Mouse (Mus musculus): ENCODE measurements around the gene Tekt3.

The Tekt3 gene

DNA sequence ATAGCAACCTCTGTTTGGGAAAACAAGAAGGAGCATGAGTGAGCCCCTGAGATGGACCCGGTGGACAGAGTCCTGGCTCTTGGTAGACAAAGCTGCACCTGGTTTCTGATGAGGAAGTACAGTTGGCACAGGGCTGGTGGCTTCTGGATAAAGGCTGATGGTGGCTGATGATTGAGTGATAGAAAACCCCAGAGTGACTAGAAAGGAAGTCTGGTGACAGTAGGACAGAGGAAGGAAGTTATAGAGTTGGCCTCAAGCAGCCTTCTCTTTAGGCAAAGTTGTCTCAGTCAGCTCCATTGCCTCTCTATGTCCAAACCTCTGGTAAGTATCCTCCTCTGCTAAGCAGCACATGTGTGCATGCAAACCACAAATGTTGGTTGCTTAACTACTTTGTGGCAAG, 1.5 kb upstream of the Tekt3 start:
- DNase-seq (ENCODE audit: low read depth, low spot score) = no peak

DNA sequence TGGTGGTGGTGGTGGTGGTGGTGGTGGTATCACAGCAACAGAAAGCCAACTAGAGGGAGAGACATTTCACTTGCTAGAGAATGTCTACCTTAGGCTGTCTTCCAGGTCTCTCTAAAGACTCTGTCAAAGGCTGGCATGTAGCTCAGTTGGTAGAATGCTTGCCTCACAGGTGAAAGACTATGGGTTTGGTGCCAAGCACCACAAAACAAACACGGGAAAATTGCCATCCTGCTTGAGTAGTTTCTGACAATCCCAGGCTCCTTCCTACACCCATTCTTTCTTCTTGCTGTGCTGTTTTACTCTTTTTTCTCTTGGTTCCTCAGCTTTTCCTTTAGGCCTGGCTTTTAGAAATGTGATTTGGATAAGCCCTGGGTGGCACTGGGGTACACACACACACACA, 5.1 kb downstream of the Tekt3 start:
- no peak for DNase-seq (ENCODE audit: low read depth, low spot score)

DNA sequence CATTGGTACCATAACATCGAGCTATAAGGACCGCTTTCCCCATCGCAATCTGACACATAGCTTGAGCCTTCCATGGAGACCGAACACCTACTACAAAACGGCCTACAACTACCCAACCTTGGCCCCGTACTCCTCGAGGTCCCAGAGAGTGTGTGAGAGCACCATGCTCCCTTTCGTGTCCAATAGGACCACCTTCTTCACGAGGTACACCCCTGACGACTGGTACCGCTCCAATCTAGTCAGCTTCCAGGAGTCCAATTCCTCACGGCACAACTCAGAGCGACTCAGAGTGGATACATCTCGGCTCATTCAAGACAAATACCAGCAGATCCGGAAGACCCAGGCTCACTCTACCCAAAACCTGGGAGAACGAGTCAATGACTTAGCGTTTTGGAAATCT, 8.6 kb downstream of the Tekt3 start:
- DNase-seq (ENCODE audit: low read depth, low spot score) = no peak

DNA sequence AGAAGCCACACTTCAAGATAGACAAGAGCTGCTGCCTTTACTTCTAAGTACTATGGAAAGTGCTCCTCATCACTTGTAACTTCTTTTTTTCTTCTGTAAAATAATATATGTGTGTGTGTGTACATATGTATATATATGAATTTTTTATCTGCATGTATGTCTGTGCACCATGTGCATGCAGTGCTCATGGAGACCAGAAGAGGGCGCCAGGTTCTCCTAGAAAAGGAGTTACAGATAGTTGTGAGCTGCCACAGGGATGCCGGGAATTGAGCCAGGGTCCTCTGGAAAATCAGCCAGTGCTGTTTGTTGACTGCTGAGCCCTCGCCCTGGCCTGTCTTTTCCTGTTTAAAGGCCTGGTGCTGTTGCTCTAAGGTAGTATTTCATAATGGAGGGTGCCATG, 23.1 kb downstream of the Tekt3 start:
- no peak for DNase-seq (ENCODE audit: low read depth, low spot score)

DNA sequence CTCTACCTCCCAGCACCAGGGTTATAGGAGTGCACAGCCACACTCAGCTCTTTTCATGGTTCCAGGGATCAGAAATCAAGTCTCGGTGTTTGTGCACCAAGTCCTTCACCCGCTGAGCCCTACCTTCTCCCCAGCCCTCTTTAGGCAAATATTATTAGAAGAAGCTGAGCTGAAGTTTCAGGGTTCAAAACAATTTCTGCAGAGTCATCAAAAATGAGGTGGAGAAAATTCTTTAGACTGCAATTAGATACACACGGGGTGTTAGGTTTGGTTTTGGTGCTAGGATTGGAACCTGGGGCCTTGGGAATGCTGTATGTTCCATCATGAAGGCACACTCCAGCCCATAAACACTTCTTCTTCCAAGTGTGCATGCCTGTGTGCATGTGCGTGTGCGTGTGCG, 27.2 kb downstream of the Tekt3 start:
- DNase-seq (ENCODE audit: low read depth, low spot score) = no peak

DNA sequence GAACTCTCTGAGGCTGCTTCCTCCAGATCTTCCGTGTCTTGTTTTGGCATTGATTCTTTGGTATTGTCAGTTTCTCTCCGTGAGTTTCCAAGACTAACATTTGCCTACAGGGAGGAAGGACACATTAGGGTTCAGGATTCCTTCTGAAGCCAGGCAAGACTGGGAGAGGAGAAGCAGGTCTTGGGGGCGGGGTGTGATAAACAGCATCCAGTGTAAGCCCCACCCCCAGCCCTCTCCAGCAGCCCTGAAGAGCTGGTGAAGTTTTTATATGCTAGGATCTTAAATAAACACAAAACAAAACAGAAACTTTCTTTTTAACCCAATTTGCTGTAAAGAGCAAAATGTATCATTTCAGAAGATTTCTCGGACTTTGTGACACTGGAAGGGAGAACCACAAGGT, 28.8 kb downstream of the Tekt3 start:
- no peak for DNase-seq (ENCODE audit: low read depth, low spot score)

DNA sequence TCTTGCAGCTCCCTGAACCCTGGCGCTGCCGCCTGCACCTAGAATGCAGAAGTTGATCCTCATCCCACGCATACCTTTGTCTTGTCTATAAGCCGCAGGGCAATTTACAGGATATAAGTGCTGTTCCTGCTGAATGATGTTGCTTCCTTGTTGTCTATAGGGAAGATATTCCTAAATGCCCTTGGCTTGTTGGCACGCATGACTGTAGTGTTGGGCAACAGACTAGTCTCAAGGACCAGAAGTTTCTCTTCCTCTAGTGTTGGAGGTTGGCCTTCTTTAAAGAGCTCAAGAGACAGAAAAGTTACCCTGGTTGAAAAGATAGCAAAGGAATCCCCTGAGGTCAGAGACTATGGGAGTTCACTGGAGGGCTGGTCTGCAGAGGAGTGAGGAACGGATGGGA, 29.5 kb downstream of the Tekt3 start:
- DNase-seq (ENCODE audit: low read depth, low spot score) = no peak

DNA sequence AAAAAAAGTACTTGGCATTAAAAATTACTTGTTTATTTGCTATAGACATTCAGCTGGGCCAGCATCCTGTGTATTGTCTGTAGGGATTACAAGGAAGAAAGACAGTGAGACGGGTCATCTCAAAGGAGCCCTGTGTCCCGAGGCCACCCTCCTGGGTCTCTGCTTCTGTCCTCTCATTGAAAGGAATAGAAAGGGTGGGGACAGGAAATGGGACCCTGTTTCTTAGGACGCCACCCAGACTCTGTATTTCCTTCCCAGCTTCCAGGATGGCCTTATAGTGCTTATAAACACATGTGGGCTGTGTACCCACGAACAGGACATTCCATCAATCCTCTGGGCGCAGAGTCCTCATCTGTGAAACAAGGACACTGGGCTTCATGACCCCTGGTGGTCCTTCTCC, 30.8 kb downstream of the Tekt3 start:
- DNase-seq (ENCODE audit: low read depth, low spot score) = no peak

DNA sequence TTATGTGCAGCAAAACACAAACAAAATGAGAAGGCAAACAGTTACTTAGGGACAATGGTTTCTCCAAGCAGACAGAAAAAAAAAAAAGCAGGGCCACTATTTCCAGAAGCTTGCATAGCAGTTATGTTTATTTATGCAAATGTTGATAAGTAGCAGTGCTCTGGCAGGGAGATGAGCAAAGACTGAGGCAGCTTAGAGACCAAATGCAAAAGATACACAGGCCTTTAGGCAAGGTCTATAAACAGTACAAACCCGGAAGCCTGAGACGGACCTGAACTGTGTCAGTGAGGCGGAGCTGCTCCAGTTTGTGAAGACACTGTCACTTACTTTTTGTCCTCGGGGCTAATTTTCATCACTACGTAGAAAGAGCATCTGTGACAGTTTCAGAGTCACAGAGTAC, 32.1 kb downstream of the Tekt3 start:
- DNase-seq (ENCODE audit: low read depth, low spot score) = no peak

DNA sequence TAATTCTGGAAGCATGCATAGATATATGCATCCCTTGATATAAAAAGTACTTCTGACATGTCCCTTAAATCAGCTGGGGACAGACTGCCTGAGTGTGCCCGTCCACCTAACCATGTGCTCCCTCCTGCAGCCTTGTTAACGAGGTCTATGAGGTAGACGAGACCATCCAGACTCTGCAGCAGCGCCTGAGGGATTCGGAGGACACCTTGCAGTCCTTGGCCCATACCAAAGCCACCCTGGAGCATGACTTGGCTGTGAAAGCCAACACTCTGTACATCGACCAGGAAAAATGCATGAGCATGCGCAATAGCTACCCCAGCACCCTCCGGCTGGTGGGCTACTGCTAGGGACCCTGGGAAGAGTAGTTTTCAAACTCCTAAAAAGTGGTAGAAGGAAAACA, 33.0 kb downstream of the Tekt3 start:
- DNase-seq (ENCODE audit: low read depth, low spot score) = no peak

DNA sequence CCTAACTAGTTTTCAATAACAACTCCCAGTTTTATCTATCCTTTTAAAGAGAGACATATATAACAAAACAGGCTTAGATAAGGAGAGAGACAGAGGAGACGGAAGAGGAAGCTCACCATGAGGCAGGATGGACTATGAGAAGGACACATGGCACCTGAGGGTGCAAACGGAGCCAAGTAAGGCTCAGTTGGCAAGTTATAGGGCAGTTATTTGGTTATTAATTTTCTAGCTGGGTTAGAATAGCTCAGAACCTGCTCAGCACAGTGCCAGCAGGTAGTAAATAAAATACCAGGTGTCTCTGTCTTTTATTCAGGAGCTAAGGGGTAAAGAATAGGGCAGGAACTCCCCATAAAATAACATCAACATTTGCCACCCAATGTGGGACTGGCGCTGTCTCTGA, 36.6 kb downstream of the Tekt3 start:
- DNase-seq (ENCODE audit: low read depth, low spot score) = no peak

DNA sequence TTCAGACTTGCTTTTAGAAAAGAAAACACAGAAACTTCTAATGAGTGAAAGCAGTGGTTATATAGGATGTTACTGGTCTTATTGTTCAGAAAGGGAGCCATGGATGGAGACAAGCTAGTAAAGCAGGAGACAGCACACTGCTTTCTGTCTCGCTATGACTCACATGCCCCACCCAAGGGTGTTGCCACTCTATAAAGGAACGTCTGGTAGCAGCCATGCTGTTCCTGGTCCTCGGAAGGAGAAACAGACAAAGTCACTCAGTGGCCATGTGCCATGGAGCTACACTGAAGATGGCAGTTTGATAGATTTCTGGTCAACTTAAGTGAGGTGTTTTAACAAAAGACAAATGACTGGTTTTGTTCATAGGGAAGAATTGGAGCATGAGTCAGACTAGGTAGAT, 37.9 kb downstream of the Tekt3 start:
- no peak for DNase-seq (ENCODE audit: low read depth, low spot score)

DNA sequence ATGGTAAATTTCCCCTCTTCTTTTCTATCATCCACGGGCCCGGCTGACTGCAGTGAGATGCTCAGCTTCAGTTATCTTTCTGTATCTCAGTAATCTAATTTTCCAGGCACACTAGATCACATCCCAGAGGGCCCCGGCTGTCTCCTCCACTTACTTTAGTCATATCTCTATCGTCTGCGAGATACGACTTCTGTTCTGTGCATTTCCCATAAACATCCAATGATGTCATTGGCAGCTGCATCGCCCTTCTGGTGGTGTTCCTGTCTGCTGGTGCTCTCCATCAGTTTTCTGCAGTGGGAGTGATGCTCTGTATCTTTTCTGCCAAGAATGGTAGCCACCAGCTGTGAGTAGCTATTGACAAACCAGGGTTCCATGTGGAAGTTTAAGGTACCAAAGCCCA, 41.8 kb downstream of the Tekt3 start:
- no peak for DNase-seq (ENCODE audit: low read depth, low spot score)

DNA sequence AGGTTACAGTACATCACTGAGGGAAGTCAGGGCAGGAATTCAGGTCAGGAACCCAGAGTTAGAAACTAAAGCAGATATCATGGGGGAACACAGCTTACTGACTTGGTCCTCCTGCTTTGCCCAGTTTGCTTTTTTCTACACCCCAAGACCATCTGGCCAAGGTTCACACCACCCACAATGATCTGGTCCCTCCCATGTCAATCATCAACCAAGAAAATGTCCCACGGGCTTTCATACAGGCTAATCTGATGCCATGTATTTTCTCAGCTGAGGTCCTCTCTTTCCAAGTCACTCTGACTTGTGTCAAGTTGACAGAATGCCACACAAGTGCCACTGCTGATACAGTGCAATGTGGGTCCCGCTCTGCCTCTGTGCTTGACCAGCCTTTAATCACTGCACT, 42.6 kb downstream of the Tekt3 start:
- no peak for DNase-seq (ENCODE audit: low read depth, low spot score)

DNA sequence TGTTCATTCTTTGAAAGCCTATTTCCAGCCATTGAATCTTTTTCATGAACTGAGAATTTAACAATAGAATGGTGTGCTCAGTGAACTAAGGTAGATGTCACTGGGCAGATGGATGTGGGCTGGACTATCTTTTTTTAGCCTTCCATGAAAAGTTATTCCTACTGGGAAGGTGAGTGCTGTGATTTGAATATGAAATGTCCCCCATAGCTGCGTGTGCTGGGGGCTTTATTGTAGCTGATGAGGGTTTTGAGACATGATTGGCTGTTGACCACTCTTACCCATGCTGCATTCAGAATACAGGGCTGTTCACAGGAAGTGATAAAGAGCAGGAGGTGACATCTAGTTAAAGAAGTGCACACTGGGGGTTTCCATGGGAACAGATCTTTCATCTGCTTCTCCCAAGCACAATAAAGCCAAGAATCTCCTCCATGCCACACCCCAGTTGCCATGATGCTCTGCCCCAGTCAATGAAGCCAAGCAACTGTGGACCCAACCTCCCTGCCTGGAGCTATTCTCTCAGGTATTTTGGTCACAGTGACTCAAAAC, 47.8 kb downstream of the Tekt3 start:
- DNase-seq (ENCODE audit: low read depth, low spot score) = no peak

DNA sequence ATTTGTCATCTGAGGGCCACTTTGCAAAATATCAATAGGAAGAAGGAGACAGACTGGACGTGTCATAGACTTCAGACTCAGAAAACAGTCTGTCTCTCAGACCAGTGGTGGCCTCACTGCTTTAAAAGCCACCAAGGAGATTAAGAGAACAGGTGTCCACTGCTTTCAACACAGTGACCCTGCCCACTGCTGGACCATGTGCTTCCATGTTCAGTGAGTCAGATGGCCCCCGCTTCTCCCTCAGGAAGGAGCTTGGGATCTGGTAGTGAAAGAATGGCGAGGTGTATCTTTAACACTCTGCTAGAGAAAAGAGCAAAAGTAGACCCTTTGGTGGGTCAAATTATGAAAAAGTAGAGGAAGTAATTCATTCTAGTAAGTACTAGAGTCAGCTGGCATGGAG, 48.9 kb downstream of the Tekt3 start:
- DNase-seq (ENCODE audit: low read depth, low spot score) = no peak

DNA sequence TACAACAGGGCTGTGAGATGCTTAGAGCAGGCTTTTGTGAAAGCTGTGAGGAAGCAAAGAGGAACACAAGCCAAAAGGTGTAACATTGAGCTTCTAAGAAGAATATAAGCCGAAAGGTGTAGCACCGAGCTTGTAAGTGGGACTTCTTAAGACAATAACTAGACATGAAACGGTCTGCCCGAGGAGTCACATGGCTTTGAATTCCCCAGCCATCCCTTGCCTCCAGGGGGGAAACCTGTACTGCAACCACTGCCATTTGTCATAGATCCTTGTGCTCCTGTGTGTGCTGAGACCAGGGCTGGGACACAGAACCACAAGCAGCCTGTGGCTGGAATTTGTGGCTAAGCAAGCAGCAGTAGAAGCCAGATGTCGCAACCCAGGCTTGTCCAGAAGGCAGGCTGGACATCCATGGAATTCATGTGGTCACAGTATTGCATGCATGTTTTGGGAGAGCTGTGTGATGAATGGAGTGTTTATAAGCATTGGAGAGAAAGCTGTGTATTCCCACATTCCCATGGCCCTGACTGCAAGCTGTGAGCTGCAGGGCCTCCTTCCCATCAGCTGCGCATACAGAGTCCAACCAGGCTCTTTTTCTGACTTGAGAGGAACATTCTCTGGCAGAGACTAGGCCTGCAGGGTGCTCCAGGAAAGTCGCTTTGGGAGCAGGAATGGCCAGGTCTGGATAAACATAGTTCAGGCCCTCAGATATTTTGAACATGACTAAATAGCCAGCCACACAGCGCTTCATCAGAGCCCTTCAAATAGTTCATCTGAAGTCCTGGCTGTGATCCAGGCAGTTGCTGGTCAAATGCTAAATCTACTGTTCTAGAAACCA, 53.6 kb downstream of the Tekt3 start:
- DNase-seq (ENCODE audit: low read depth, low spot score) = no peak

DNA sequence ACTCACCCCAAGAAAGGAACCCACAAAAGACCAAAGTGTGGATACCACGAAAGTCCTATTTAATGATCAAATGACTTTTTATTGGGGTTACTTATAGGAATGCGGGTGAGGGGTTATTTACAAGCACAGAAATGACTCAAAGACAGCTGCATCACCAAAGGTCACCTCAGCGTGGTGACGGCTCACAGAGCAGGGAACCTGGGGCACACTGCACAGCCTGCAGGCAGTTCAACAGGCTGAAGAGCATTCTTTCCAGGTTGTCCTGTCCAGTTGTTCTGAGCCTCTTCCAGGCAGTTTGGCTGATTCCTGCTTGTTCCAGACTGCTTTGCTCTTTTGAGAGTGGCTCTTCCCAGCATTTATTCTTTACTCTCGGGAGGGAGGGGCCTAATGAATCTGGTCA, 55.2 kb downstream of the Tekt3 start:
- DNase-seq (ENCODE audit: low read depth, low spot score) = no peak

DNA sequence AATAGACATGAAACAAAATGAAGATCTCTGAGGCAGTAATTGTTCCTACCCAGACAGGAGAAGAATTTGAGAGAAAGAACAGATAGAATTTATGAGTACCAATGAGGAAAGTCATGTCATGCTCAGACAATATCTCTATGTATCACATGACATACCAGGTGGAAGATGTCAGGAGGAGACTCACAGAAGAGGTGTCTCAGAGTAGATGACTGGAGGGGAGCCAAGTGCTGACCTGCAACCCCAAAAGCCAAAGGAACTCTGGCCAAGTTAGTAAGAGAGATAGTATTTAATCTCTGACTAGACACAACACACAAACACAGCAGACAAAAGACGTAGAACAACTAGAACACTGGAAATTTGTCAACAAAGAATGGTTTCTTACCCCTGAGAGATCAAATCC, 55.8 kb downstream of the Tekt3 start:
- no peak for DNase-seq (ENCODE audit: low read depth, low spot score)

DNA sequence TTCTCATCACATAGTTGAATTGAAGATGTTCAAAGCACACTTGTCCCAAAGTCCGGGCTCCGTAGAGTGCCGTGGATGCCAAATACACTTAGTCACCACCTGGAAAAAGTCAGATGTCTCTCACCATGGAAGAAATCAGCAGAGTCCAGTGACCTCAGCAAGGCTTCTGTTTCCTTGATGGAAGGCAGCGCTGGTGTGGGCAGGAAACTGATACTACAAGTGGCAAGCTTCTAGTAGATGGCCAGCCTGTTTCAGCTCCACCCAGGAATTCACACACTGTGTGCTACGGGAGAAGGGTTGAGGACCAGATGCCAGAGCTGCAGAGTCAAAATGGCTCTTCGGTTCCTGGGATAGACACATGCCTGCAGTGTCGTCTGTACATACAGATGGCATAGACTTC, 58.3 kb downstream of the Tekt3 start:
- DNase-seq (ENCODE audit: low read depth, low spot score) = no peak

DNA sequence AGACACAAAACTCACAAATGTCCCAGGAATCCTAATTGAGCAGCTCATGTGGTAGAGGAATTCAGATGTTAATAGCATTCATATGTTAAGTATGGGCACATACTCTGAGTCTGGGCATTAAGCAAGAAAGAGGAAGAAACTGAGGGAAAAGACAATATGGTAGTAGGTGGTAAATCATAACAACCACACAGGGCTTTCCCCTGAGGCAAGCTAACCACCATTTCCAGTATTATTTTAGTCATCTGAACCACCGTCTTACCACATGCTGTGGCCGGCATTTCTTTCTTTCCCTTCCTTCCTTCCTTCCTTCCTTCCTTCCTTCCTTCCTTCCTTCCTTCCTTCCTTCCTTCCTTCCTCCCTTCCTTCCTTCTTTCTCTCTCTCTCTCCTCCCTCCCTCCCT, 60.8 kb downstream of the Tekt3 start:
- no peak for DNase-seq (ENCODE audit: low read depth, low spot score)

DNA sequence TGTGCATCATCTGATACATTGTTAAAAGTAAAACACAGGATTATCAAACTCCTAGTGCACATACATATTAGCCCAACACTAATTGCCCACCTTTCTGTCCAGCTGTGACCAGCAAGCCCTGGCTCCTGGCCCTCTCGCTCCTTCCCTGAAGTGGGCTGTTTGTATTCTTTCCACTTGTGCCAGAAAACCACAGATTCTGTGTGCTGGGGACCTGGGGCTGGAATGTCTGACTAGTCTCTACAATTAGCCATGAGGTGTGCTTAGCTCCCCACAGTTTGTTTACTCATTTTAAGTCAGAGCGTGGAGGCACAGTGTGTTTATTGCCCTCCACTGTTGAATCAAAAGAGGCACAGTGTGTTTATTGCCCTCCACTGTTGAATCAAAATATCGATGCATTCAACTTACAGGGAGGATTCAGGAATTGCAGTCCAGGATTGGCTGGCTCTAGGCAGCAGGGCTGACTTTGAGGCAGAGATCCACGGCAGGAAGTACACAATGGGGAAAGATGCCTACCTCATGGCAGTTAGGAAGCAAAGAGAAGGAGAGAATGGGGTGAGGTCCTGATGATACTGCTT, 61.4 kb downstream of the Tekt3 start:
- DNase-seq (ENCODE audit: low read depth, low spot score) = no peak

DNA sequence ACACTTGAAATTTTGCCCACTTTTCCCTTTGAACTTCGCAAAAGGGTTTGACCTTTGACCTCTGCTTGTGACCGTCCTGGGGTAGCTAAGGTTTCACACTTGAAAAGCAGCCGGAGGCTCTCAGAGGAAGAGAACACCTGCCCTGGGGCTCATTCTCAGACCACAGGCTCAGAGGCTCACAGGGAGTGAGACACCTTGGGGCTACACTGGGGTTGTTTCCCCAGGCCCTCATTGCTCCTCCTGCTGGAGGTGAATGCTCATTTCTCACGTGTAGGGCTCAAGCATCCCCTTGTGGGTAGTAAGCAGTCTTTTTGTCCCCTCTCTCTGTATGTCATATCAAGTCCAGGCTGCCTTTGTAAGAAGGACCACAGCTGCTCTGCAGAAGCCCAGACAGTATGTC, 62.9 kb downstream of the Tekt3 start:
- DNase-seq (ENCODE audit: low read depth, low spot score) = no peak
